Mouse (Mus musculus): ENCODE measurements around the gene Thrb.

Thrb gene

DNA sequence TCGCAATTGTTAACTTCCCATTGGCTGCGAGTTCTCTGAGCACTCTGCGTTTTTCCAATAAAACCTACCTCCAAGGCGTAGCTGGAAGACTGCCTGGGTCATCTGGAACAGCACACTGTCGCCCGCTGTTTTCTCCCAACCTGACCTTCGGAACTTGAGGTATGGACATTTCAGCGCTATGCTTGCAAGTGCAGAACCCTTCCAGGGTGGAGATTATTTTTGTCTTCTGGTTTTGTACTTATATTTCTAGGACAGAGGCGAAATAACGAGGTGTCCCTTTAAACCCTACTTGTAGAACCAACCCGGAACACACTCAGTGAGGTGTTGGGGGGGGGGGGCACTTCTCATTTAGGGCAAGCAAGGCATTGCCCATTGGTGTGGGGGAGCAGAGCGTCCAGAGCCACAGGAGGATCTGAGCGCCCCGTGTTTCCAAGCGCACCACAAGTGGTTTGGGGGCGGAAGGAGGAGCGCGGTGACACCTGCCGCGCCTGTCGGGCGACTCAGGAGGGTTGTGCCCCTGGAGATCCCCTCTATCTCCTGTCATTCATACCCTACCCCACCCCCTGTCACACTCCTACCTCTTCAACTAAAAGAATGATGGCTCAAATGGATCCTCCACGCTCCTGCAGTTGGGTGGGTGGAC lies at the start of gene Thrb:
Gene Thrb (plus strand): TSS at position 576 of the 643 bp plus-strand sequence.
- DNase-seq (ENCODE audit: low read depth, low spot score) = no peak

DNA sequence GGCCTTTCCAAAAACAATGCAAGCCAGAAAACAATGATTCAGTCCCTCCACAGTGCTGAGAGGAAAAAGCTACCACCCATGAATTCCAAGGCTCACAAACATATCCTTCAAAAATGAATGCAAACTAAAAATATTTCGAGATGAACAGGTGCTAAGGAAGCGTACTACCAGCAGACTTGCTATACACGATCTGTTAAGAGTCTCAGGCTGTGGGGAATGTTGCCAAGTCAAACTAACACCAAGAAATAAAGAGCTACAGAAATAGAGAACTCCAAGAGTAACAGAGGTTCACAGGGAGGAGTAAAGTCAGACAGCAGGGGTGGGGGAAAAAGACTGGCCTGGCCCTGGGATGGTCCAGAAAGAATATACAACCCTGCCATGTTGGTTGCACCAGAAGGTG lies 38.4 kb upstream of the Thrb start:
- no peak for DNase-seq (ENCODE audit: low read depth, low spot score)

DNA sequence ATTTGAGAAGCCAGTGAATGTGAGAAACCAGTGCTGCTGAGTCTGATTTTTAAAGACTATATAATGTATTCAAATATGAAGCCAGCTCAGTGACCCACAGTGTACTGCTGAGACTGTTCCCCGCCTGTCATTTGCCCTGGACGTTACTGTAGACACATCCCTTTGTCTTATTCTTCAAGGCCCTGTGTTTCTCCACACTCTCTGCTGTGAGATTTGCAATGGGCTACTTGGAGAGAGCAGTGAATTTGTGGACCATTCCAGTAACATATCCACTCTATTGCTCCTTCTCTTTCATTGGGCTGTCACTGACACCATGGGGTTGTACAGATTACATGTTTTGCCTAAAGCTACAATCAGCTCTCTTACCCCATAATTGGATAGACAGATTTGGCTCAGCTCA lies 36.1 kb upstream of the Thrb start:
- no peak for DNase-seq (ENCODE audit: low read depth, low spot score)

DNA sequence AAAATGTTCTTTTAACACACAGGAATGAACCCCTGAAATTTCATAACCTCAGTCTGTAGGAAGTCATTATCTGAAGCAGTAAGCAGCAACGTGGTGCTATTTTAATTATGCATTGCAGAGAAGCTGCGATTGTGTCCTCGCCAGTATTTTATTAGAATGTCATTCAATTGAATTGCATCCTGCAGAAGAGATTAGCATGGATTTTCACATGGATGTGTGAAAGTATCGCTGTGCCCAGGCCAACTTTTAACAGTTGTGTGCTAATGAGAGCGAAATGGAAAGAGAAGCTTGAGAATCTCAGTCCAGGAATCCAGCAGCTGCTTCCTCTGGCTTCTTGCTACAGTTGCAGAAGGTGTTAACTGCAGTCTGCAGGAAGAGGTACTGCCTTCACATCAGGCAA lies 30.8 kb upstream of the Thrb start:
- no peak for DNase-seq (ENCODE audit: low read depth, low spot score)

DNA sequence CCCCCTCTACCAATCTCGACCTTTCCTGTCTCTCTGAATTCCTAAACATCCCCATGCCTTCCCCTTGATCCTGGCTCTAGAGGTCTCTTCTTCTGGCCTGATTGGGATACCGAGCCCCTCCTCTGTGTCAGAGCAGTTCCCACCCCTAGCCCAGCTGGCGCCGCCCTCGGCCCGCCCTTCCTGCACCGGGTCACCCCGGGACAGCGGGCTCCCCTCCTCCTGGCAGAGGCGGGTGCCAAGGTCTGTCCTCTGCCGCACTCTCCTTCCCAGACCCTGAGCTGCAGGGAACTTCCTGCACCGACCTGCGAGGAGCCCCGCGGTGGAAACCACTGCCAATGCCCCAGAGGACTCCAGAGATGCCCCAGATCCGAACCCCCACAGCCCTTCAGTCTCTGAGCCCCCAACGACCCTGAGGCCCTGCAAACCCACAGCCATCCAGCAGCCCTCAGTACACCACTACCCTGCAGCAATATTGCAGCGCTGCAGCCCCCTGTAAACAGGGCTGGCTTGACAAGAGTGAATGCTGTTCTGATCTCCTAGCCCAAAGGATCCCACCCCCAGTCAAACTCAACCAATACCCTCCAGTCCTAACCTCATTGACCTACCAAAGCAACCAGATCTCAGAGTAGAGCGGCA lies 27.1 kb upstream of the Thrb start:
- DNase-seq (ENCODE audit: low read depth, low spot score) = no peak

DNA sequence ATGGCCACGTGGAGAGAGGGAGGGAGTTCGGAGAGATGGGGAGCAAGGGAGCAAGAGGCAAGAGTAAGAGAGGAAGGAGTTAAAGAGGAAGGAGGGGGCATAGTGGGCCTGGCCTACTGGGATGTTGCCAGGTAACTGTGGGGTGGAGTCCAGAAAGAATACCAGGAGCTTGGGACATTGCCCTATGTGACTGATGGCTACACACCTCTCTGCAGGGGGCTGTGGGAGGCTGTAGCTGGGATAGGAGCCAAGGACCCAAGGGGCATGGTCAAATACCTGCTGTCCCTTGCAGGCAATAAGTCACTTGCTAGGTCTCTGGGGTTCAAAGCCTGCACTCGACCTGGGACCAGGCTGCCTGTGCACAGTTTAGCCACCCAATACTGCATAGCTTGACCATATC lies 23.1 kb upstream of the Thrb start:
- DNase-seq (ENCODE audit: low read depth, low spot score) = no peak

DNA sequence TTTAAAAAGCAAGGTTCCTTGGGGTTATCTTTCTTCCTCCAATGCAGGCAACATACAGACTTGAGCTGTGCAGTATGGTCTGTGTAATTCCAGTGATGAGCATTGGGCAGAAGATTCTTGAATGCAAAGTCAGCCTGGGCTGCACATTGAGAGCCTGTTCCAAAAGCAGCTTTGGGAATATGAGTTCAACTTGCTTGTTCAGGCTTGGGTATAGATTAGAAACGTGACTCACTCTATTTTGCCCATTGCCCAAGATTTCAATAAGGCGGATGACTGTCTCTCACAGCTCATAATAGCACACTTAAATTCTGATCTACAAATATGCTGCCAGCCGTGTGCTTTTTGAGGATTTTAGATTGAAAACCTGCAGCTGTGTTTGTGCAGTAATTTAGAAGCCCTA lies 18.3 kb upstream of the Thrb start:
- no peak for DNase-seq (ENCODE audit: low read depth, low spot score)

DNA sequence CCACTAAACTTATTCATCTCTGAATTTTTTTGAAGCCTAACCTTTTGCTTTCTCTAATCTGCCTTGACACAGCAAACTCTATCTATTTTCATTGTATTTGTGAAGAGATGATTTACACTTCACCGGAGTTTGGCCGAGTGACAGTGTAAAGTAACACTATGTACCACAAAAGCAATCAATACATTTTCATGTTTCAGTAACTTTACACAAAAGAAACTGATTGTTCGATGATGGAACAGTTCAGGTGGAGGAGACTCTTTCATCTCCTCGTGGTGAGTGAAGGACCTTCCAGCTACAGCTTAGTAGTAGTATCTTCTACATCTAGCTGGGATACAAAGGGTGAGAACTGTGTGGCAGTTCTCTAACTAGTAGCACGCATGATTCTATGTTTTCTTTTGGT lies 5.0 kb upstream of the Thrb start:
- DNase-seq (ENCODE audit: low read depth, low spot score) = no peak

DNA sequence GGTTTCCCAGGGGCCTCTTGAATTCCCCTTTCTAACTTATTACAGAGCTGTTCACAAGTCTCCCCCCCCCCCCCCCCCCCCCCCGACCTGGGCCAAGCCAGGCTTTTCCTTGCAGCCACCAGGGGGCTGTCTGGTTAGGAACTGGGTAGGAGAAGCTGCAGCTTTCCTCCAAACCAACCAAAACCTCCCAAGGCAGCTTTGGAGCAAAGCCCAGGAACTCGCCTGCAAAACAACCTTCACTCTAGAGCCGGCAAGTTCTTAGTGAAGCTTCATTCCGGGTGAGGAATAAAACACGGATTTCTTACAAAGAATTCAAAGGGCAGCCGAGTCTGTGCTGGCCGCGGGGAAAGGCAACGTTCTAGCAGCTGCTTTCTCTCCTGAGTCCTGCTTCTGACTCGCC lies 1.0 kb upstream of the Thrb start:
- DNase-seq (ENCODE audit: low read depth, low spot score) = no peak

DNA sequence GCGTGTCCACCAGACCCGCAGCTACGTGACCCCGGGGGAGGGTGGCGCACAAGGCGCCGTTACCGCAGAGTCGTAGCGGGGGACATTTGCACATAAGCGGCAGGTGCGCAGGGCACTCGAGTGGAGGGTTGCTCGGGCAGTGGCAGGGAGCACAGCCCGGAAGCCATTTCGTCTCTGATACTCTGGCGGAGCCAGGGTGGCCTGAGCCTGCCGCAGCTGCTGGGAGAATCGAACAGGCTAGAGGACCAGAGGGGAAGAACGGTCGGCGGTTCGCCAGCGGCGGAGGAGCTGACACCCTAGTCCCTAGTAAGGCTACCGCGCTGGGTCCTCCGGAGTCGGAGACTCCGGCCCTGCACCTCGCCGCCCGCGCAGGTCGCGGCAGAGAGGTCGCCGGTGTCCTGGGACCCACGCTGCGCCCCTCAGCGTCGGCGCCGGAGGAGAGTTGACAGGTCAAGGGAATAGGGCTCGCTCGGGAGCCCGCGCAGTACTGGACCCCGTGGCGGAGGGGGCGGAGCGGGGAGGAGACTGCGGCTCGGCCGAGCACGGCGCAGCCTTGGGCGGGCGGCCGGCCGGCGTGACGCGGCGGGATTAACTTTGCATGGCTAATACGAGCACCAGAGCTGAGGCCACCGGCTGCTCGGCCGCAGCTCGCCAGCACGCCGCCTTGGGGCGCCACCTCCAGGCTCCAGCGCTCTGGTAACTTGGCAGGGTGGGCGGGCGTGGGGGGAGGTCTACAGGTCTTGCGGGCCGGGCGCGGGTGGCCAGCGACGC lies 453 bp downstream of the Thrb start:
- no peak for DNase-seq (ENCODE audit: low read depth, low spot score)

DNA sequence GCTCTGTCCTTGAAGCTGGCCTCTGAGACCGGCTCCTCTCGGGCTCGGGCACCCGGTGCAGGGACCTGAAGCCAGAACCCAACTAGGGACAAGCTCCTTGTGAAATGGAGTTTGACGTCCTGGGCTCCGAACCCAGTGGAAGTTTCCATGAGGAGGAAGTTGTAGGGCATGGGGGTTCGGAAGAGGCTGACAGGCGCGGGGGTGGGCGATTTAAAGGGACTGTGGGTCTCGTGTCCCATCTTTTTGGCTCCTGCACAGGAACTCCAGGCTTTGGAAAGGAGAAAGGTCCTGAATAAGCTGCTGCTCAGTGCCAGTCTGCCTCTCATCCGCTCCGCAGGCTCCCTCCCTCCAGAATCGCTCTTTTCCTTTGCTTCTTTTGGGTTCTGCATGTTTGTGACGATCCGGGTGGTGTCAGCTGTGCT lies 1.1 kb downstream of the Thrb start:
- no peak for DNase-seq (ENCODE audit: low read depth, low spot score)

DNA sequence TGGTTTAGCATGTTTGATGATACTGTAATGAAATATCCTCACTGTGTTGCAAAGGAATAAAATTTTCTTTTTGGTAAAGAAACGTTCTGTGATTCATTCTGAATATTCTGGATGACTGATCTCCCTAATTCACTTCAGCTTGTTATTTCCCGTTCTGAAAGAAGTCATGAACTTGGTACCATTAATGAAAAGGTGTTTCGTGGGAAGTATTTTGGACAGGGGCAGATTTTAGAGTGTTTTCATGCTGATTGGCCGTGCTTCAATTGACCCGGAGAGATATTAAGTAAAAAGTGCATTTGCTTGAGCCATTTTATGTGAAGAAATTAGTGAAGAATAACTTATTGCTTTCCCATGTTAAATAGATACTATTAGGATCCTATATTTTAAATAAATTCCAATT lies 2.0 kb downstream of the Thrb start:
- no peak for DNase-seq (ENCODE audit: low read depth, low spot score)

DNA sequence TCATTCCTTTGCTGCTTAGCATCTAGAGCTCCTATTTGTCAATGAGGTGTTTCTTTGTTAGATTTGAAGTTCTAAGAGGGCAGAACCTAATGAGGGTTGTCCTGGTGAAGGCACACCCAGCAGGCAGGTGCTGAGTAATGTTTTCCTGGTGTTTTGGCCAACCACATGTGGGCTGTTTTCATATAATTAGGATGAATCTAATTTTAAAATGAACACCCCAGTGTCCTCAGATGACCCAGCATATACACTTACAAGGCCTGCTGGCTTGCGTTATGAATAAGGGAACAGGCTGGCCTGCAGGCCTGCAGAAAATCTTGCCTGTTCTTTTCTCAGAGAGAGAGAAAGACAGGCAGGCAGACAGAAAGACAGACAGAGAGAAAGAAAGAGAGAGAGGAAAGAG lies 14.3 kb downstream of the Thrb start:
- DNase-seq (ENCODE audit: low read depth, low spot score) = no peak

DNA sequence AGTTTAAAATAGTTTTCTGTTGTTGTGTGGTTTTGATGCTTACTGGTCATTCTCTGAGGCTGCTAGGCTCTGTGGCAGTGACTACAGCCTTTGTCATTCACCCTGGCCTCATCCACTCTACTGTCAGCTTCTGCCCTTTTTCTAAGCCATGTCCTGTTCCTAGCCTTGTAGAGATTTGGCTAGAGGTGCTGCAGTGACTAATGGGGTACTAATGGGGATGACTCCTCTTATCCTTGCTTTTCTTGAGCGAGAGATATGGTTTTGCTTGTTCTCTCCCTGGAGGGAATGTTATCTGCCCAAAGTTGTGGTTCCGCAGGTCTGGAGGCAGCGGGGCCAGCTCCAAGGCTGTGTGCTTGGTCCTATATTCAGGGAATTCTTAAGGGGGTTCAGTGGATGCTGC lies 15.2 kb downstream of the Thrb start:
- no peak for DNase-seq (ENCODE audit: low read depth, low spot score)

DNA sequence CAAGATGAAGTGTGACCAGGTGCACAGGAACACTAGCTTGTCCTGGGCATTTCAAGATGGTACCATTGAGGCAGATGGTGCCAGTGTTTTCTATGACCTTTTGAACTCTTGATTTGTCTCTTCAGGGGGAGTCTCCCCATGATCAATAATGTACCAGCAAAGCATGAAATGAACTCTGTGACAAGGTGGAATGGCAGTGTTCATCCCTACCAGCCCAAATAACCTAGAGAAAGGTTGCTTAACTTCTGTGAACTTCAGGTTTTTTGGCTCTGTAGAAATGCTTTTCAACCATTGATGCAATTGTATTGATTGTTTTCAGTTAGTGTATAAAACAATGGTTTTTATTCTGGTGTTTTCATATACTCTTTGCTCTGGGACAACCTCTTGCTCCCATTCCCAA lies 21.4 kb downstream of the Thrb start:
- no peak for DNase-seq (ENCODE audit: low read depth, low spot score)

DNA sequence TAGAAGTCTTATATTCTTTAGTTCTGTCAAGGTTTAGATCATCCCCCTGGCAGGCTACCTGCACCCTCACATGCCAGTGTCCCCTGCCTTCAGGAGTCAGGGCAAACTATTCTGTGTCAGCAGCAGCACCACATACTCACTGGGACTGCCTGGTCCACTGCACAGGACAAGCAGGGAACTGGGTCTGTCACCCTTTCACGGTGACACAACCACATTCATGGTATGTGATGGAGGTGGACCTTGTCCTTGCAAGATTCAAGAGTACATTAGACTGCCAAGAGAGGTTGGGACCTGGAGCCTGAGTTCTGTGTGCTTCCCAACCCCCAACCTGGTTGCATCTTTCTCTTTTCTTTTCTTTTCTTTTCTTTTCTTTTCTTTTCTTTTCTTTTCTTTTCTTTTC lies 24.8 kb downstream of the Thrb start:
- DNase-seq (ENCODE audit: low read depth, low spot score) = no peak

DNA sequence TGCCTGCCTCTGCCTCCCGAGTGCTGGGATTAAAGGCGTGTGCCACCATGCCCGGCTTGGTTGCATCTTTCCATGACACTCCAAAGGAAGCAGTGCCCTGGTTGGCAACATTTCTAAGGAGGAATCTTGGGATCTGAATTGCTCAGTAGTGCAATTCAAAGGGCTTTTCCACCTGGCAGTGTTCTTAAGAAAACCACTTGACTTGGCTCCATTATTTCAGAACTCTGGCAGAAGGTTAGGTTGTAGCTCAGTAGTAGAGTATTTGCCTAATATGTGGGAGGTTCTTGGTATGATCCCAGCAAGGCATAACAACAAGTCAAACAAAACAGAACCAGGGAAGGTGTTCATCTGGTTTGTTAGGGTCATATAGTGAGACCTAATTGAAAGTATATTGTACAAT lies 25.4 kb downstream of the Thrb start:
- no peak for DNase-seq (ENCODE audit: low read depth, low spot score)

DNA sequence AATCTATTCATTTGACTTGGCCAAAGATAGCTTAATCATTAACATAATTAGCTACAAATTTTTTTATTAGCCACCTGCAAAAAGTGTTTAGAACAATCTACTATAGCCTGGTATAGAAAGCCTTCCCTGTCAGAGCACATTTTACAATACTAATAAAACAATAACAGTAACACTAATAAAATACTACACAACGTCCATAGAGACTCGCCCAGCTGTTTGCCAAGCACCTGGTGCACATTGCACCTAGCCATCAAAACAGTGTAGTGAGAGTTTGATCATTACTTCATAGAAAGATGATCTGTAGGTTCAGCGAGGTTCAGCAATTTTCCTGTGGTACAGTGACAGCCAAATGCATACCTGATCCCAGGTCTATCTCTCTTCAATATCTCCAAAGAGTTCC lies 26.9 kb downstream of the Thrb start:
- DNase-seq (ENCODE audit: low read depth, low spot score) = no peak

DNA sequence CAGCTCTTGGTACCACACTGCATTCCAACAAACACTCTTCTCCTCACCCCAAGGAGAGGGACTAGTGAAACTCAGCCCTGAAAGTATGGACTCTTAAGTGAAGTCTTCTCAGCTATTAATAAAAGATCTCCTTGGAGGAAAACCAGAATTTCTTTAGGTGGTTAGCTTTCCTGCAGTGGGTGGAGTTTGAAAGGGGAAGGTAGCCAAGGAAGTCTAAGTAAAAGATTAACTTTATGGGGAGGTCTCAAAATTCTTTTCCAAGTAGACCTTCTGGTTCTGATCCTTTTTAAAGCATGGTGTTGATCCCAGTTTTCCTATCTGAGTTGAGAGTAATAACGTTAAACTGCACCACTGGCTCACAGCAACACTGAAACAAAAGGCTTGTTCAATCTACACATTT lies 31.2 kb downstream of the Thrb start:
- DNase-seq (ENCODE audit: low read depth, low spot score) = no peak

DNA sequence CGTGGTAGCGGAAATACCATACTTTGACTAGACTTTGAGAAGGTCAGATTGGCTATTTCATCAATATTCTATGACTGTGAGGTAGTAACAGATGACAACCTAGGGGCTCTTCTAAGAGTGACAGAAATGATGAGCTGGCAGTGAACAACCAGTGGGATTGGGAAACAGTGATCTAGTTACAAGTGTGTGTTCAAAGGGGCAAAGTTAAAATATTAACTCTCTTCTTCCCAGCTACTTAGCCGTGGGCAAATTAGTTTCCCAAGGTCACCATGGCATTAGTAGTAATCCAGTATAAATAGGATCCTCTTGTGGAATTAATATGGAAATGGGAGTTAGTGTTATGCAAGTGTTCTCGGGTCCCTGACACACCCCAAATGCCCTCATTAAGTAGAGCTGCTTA lies 35.5 kb downstream of the Thrb start:
- DNase-seq (ENCODE audit: low read depth, low spot score) = no peak

DNA sequence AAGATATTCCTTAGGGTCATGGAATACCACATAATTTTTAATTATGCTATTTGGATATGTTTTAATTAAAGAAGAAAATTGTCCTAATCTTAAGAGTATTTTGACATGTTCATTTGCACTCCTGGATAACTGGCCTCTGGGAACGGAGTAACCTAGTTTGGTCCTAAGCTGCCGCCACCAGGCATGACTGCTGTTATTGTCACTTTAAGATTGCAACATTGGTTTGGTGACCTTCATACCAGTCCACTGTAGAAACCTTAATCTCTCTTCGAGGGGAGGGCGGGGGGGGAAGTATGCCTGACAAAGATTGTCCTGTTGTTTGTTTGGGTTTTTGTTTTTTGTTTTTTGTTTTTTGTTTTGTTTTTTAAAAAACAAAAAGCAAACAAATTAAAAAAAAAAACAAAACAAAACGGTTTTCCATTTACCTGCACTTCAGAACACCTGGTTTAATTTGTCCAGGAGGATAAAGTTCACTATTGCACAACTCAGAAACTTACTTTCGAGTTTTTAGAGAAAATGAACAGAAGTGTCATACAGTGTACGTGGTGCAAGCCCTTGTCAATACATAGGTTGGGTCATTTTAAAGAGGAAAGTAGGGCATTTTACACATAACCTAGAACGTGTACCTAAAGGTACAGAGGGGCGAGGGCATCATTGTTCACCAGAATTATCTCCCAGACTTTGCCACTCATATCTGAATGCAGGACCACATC lies 38.0 kb downstream of the Thrb start:
- no peak for DNase-seq (ENCODE audit: low read depth, low spot score)

DNA sequence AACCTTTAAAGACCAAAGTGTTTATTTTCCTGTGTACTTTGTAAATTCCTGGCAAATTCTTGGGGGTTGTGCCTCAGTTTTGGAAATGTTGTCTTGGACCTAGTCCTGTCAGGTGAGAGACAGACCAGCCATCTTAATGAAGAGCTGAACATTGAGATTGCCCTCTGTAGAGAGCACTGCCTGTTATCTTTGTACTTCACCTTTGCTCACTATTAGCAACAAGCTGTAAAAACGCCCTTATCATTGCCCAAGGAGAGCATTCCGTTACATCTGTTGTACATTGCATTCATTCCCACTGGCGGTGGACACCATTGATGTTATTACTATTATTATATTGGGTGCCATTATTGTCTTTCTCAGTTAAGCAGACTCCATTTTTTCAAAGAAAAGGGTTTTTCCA lies 40.2 kb downstream of the Thrb start:
- DNase-seq (ENCODE audit: low read depth, low spot score) = no peak

Data from A20 (cell line).